Mouse (Mus musculus) kidney, postnatal 0 days (tissue): ENCODE measurements around the gene Aldh1a2. TPM values are rescaled to one million over a fixed set of nuclear protein-coding genes. Genes with fewer than 3 reads are reported as not detected.

Source experiments
- ATAC-seq: fragments of 200-750 bp; cut with Nextera tagmentation; replicated peaks from 2 replicates; pipeline ENCODE4 v1.8.0; 2017; ENCODE audit warnings: low read depth, moderate number of reproducible peaks, moderate TSS enrichment, moderate library complexity; ENCODE audit not compliant: low FRiP score
- DNase-seq: peaks from one replicate; pipeline ENCODE4 v3.0.0-alpha.2; 2016; ENCODE audit warnings: low spot score
- H3K27ac ChIP-seq: fragments of 300-500 bp; sonication (generic); 2 replicates; pipeline ENCODE4 v1.5.1; 2014; ENCODE audit warnings: mild to moderate bottlenecking
- H3K27me3 ChIP-seq: fragments of 300-500 bp; sonication (generic); 2 replicates; pipeline ENCODE4 v1.6.1; 2014; ENCODE audit warnings: low read length, mixed read lengths; ENCODE audit not compliant: insufficient read depth
- H3K36me3 ChIP-seq: fragments of 300-500 bp; sonication (generic); 2 replicates; pipeline ENCODE4 v1.6.1; 2014; ENCODE audit warnings: low read length, mixed read lengths; ENCODE audit not compliant: insufficient read depth
- H3K4me1 ChIP-seq: fragments of 300-500 bp; sonication (generic); replicated peaks from 2 replicates; pipeline ENCODE4 v1.6.1; 2014; ENCODE audit warnings: antibody characterized with exemption, low read length, mixed read lengths; ENCODE audit not compliant: insufficient read depth
- H3K4me2 ChIP-seq: fragments of 300-500 bp; sonication (generic); 2 replicates; pipeline ENCODE4 v1.6.1; 2014; ENCODE audit warnings: mild to moderate bottlenecking, low read length, moderate library complexity, mixed read lengths
- H3K4me3 ChIP-seq: fragments of 300-500 bp; sonication (generic); replicated peaks from 2 replicates; pipeline ENCODE4 v1.5.1; 2014; ENCODE audit warnings: low read depth, low read length
- H3K9ac ChIP-seq: fragments of 300-500 bp; sonication (generic); 2 replicates; pipeline ENCODE4 v1.6.1; 2014; ENCODE audit warnings: low read depth, low read length
- H3K9me3 ChIP-seq: fragments of 300-500 bp; sonication (generic); replicated peaks from 2 replicates; pipeline ENCODE4 v1.6.1; 2016; ENCODE audit warnings: low read length, inconsistent platforms, mixed read lengths
- CTCF ChIP-seq: IDR thresholded peaks from 2 replicates; pipeline ENCODE4 v1.5.1; 2016; ENCODE audit warnings: antibody characterized with exemption, low read depth, mild to moderate bottlenecking, moderate library complexity
- WGBS: fragments of 180-500 bp; shearing (Covaris S2); extraction: QIAGEN DNeasy Blood & Tissue Kit; methylation state at CpG from one replicate; pipeline ENCODE4 v1.1.7; 2014; 5-methylcytosine and 5-hydroxymethylcytosine counted together
- polyA plus RNA-seq: library from polyadenylated mRNA; unstranded; fragments of >200 nt; fragmentation: Nextera tagmentation; extraction: Ambion mirVana; gene quantifications from 2 replicates; pipeline ENCODE4 v1.2.1, GENCODE M21; 2015

Gene Aldh1a2
- polyA plus RNA-seq, 1 experiment from 2014 or later = 177 TPM

GRCm38 (mm10) chr9:71187396-71187795 is 28.2 kb upstream of the Aldh1a2 start:
- Histone ChIP-seq H3K36me3 (no peaks in the 10 kb centered on the region), H3K27me3 (no peaks in the 10 kb centered on the region), H3K4me1 (no peaks in the 10 kb centered on the region), H3K9me3 (no peaks in the 10 kb centered on the region), H3K4me2 (no peak overlapping the region), H3K9ac (no peak overlapping the region), H3K4me3 (no peak overlapping the region), H3K27ac (no peak overlapping the region)
- no peak for DNase-seq
- ATAC-seq = no peak
- WGBS = 78% methylated on average over 7 of the region's 7 CpGs
- TF ChIP-seq CTCF = no peak

GRCm38 (mm10) chr9:71188647-71189415 is 26.8 kb upstream of the Aldh1a2 start:
- no peaks in the 10 kb centered on the region for H3K9me3 ChIP-seq
- H3K9ac ChIP-seq = no peak overlapping the region
- DNase-seq = peak; percentile 89
- no peaks in the 10 kb centered on the region for H3K27me3 ChIP-seq
- H3K4me1 ChIP-seq = no peaks in the 10 kb centered on the region
- H3K27ac ChIP-seq = no peak overlapping the region
- no peak for ATAC-seq
- peak; percentile 83 for TF ChIP-seq CTCF
- H3K4me3 ChIP-seq = no peak overlapping the region
- peak overlapping the region; percentile 51 for H3K4me2 ChIP-seq
- WGBS = 8% methylated on average over 12 of the region's 12 CpGs
- H3K36me3 ChIP-seq = no peaks in the 10 kb centered on the region

- Histone ChIP-seq H3K4me1 (no peaks in the 10 kb centered on the region), H3K27ac (no peak overlapping the region), H3K9ac (no peak overlapping the region), H3K4me2 (no peak overlapping the region), H3K4me3 (no peak overlapping the region), H3K36me3 (no peaks in the 10 kb centered on the region), H3K27me3 (no peaks in the 10 kb centered on the region), H3K9me3 (no peaks in the 10 kb centered on the region)
- 73% methylated on average over 5 of the region's 5 CpGs for whole genome bisulfite sequencing
- no peak for TF ChIP-seq CTCF
- no peak for ATAC-seq
- DNase-seq = no peak
Observed at GRCm38 (mm10) chr9:71198826-71199225, 16.8 kb upstream of the Aldh1a2 start.

- WGBS = 60% methylated on average over 4 of the region's 4 CpGs
- Histone ChIP-seq H3K4me3 (no peak overlapping the region), H3K27ac (no peak overlapping the region), H3K36me3 (no peaks in the 10 kb centered on the region), H3K27me3 (no peaks in the 10 kb centered on the region), H3K9me3 (no peaks in the 10 kb centered on the region), H3K4me1 (no peaks in the 10 kb centered on the region), H3K9ac (no peak overlapping the region), H3K4me2 (no peak overlapping the region)
- TF ChIP-seq CTCF = no peak
- DNase-seq = no peak
- no peak for ATAC-seq
Observed at GRCm38 (mm10) chr9:71202265-71202664, 13.3 kb upstream of the Aldh1a2 start.

- Histone ChIP-seq H3K4me1 (no peaks in the 10 kb centered on the region), H3K9me3 (no peaks in the 10 kb centered on the region), H3K27ac (no peak overlapping the region), H3K4me3 (no peak overlapping the region), H3K4me2 (no peak overlapping the region), H3K27me3 (no peaks in the 10 kb centered on the region; the same call in 1 of the 2 replicates), H3K9ac (no peak overlapping the region), H3K36me3 (no peaks in the 10 kb centered on the region)
- ATAC-seq = no peak
- DNase-seq = no peak
- TF ChIP-seq CTCF = no peak
- WGBS = 61% methylated on average over 3 of the region's 3 CpGs
Observed at GRCm38 (mm10) chr9:71209299-71209698, 6.3 kb upstream of the Aldh1a2 start.

- H3K27me3 ChIP-seq = no peaks in the 10 kb centered on the region; the same call in 1 of the 2 replicates
- 13% methylated on average over 2 of the region's 2 CpGs for WGBS
- no peaks in the 10 kb centered on the region for H3K9me3 ChIP-seq
- no peaks in the 10 kb centered on the region for H3K36me3 ChIP-seq
- H3K9ac ChIP-seq = no peak overlapping the region
- no peak for ATAC-seq
- no peak overlapping the region for H3K4me2 ChIP-seq
- H3K4me1 ChIP-seq = no peaks in the 10 kb centered on the region; the same call in 1 of the 2 replicates
- no peak overlapping the region for H3K4me3 ChIP-seq
- DNase-seq = peak; percentile 61
- no peak overlapping the region for H3K27ac ChIP-seq
- TF ChIP-seq CTCF = peak; percentile 88
Observed at GRCm38 (mm10) chr9:71210870-71211269, 4.7 kb upstream of the Aldh1a2 start.
